Mouse (Mus musculus) midbrain, embryonic 14.5 days (tissue): ENCODE measurements at regions not wholly inside any gene's neighbourhood (a gene's known extent, or its start where the extent isn't known, plus 50 kb on each side); places are given as distances from the start of the nearest gene placed in this dataset.
"Not testable (repeated sequence)": the region's sequence is repeated elsewhere in the genome, so short reads cannot be mapped to it uniquely, and the experiment has no call there.

Source experiments
- ATAC-seq: fragments of 200-750 bp; cut with Nextera tagmentation; 2 replicates; pipeline ENCODE4 v1.8.0; 2017; ENCODE audit warnings: moderate number of reproducible peaks, moderate library complexity; ENCODE audit not compliant: low FRiP score, low TSS enrichment
- DNase-seq: peaks from one replicate; pipeline ENCODE4 v3.0.0-alpha.2; 2015
- H3K27ac ChIP-seq: fragments of 300-500 bp; sonication (generic); replicated peaks from 2 replicates; pipeline ENCODE4 v1.5.1; 2014; ENCODE audit warnings: mild to moderate bottlenecking, low read depth, low read length, moderate library complexity
- H3K27me3 ChIP-seq: fragments of 300-500 bp; sonication (generic); 2 replicates; pipeline ENCODE4 v1.6.1; 2014; ENCODE audit warnings: low read length, control low read depth, mixed read lengths; ENCODE audit not compliant: control insufficient read depth, insufficient read depth
- H3K36me3 ChIP-seq: fragments of 300-500 bp; sonication (generic); 2 replicates; pipeline ENCODE4 v1.6.1; 2014; ENCODE audit warnings: low read length, control low read depth; ENCODE audit not compliant: control insufficient read depth, insufficient read depth
- H3K4me1 ChIP-seq: fragments of 300-500 bp; sonication (generic); 2 replicates; pipeline ENCODE4 v1.6.1; 2014; ENCODE audit warnings: mild to moderate bottlenecking, antibody characterized with exemption, low read length, control low read depth; ENCODE audit not compliant: control insufficient read depth, insufficient read depth
- H3K4me2 ChIP-seq: fragments of 300-500 bp; sonication (generic); 2 replicates; pipeline ENCODE4 v1.6.1; 2014; ENCODE audit warnings: mild to moderate bottlenecking, low read length, moderate library complexity
- H3K4me3 ChIP-seq: fragments of 300-500 bp; sonication (generic); replicated peaks from 2 replicates; pipeline ENCODE4 v1.5.1; 2014; ENCODE audit warnings: low read depth, low read length
- H3K9ac ChIP-seq: fragments of 300-500 bp; sonication (generic); replicated peaks from 2 replicates; pipeline ENCODE4 v1.6.1; 2014; ENCODE audit warnings: mild to moderate bottlenecking, low read length, moderate library complexity
- H3K9me3 ChIP-seq: fragments of 300-500 bp; sonication (generic); 2 replicates; pipeline ENCODE4 v1.6.1; 2016; ENCODE audit warnings: low read length, control low read depth, mixed read lengths; ENCODE audit not compliant: control insufficient read depth
- WGBS: fragments of 180-500 bp; shearing (Covaris S2); extraction: QIAGEN DNeasy Blood & Tissue Kit; methylation state at CpG from one replicate; pipeline ENCODE4 v1.1.7; 2014; 5-methylcytosine and 5-hydroxymethylcytosine counted together

DNA sequence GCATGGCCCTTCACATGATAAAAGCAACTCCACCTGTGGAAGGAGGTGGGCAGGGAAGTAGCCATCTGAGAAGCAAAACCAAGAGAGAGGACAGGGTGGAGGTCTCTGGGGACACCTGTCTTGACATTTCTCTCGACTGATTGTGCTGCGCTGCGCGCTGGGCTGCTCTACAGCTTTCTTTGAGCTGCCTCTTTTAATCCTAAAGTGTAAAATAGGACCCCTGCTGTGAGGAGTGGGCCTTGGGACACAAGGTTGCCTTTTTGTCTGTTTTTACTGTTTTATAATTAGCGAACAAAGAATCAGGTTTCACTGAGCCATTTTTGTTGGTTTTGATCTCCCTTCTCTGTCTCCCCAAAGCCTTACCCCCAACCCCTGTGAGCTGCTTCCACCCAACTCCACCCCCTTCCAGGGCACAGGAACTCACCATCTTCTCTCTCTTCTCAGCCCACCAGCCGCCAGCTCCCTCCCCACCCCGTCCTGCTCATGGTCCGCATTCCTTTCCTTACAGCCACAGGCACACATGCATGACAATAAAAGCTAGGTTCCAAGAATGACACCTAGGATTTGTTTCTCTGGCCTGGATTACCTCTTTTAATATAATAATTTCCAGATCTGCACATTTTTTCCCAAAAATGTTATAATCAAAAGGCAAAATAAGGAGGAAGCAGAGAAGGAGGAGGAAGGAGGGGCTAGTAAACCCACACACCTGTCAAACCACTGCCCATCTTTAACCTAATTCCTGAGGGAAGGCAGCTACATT, 57.3 kb downstream of the Cbln4 start:
- Histone ChIP-seq H3K9ac (no peak overlapping the region), H3K9me3 (no peaks in the 10 kb centered on the region), H3K27me3 (no peaks in the 10 kb centered on the region), H3K27ac (no peak overlapping the region), H3K4me1 (peaks cover 3% of the 10 kb centered on the region; the same call in 1 of the 2 replicates), H3K36me3 (no peaks in the 10 kb centered on the region), H3K4me2 (no peak overlapping the region), H3K4me3 (no peak overlapping the region)
- peak; percentile 38 for DNase-seq
- ATAC-seq: no peak
- 11% methylated on average over 8 of the region's 8 CpGs for WGBS

DNA sequence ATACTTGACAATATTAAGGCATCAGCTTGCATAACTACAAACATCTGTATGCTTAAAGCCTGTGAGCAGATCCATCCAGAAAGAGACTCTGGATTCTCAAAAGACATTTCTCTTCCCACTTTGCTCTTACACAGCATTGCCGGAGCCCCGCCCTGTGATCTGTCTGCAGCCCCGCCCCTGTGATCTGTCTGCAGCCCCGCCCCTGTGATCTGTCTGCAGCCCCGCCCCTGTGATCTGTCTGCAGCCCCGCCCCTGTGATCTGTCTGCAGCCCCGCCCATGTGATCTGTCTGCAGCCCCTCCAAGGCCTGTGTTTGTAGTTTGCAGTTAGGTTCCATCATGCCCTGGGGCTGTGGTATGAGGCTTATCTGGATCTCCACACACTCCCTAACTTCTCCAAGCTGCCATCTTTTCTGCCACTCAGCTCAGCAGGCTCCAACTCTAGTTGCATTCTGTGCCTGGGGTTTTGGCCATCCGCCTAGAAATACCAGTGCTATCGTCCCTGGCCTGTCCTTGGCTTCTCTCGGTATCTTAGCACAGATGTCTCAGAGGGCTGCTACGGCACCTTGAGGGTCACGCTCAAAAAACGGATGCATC, 73.9 kb downstream of the Cbln4 start:
- H3K4me3 ChIP-seq: no peak overlapping the region
- ATAC-seq (no peak), DNase-seq (no peak)
- no peaks in the 10 kb centered on the region for H3K36me3 ChIP-seq
- no peak overlapping the region for H3K4me2 ChIP-seq
- WGBS: 72% methylated on average over 13 of the region's 13 CpGs
- H3K4me1 ChIP-seq: no peaks in the 10 kb centered on the region
- H3K9ac ChIP-seq: no peak overlapping the region
- no peaks in the 10 kb centered on the region for H3K9me3 ChIP-seq
- no peak overlapping the region for H3K27ac ChIP-seq
- H3K27me3 ChIP-seq: no peaks in the 10 kb centered on the region

DNA sequence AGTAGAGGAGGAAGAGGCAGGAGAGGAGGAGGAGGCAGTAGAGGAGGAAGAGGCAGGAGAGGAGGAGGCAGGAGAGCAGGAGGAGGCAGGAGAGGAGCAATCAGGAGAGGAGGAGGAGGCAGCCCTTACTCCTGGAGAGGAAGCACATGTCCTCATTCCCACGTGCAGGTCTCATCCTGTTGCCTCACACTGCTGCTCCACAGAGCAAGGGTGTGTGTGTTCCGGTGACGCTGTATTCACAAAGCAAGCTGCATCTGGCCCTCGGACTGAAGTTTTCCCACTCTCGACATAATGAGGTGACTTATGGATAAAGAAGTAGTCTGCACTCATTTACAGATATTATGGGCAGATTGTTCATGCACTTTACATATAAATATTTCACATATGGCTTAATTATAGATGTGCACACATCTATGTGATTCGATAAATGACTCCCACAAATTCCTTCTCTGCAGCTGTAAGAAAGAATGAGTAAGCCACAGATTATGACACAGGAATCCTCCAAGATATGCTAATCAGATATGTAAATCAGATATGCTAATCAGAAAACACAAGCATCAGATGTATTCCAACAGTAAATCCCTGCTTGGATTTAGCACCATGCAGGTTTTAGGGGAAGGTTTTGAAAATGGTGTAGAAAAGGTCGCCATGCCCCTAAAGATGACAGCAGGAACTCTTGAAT, 96.6 kb downstream of the Cbln4 start:
- no peak overlapping the region for H3K9ac ChIP-seq
- H3K27me3 ChIP-seq: no peaks in the 10 kb centered on the region
- H3K9me3 ChIP-seq: no peaks in the 10 kb centered on the region
- H3K4me2 ChIP-seq: no peak overlapping the region
- ATAC-seq (no peak), DNase-seq (no peak)
- WGBS: 71% methylated on average over 7 of the region's 7 CpGs
- H3K27ac ChIP-seq: no peak overlapping the region
- no peaks in the 10 kb centered on the region for H3K36me3 ChIP-seq
- no peak overlapping the region for H3K4me3 ChIP-seq
- H3K4me1 ChIP-seq: no peaks in the 10 kb centered on the region

DNA sequence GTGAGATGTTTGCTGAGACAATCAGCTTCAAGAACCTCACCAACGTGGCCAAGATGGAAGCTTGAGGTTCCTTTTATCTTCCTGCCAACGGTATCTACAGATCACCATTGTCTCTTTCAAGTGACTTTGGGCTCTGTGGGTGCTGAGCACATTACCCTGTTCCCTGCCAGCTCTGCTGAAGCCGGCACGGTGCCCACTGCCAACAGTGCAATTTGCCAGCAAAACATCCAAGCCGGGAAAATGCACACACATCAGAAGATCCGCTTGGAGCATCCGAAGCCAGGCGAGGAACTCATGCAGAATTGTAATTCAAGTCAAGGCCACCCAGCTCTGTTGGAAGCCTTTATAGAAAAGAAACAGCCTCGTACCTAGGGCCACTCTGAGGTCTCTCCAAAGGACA, 100.6 kb downstream of the Cbln4 start:
- WGBS: 79% methylated on average over 9 of the region's 9 CpGs
- Histone ChIP-seq H3K4me1 (no peaks in the 10 kb centered on the region), H3K9ac (no peak overlapping the region), H3K4me3 (no peak overlapping the region), H3K4me2 (no peak overlapping the region), H3K27ac (no peak overlapping the region), H3K36me3 (no peaks in the 10 kb centered on the region), H3K27me3 (no peaks in the 10 kb centered on the region), H3K9me3 (no peaks in the 10 kb centered on the region)
- ATAC-seq: no peak
- DNase-seq: peak; percentile 30

DNA sequence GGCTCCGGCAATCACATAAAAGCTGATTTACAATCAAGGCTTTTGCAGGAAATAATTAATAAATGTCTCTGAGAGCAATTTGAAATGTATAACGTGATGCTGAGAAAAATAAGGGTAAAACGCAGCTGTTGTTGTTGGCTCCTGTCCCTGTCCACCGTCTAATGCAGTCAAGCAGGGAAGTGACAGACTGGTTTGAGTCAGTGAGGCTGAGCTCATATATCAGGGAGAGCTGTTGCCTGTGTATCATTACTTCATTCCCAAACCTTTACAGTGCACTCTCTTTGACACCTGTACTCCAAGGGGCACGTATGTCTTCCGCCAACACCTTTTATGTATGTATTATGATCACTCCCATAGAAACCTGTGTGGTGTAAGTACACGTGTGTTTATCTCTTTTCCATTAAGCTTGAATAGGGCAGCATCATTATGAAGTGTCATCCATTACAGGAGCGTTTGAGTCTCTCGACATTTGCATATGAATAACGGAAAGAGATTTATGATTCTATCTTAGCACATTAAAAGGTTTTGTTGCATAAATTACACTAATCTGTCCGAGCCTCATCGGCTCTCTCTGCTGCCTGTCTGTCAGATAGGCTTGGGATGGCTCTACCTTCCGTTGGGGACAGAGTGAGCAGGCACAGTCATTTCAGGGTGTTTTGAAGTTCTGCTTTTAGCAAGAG, 107.5 kb downstream of the Cbln4 start:
- H3K4me2 ChIP-seq: no peak overlapping the region
- H3K9me3 ChIP-seq: no peaks in the 10 kb centered on the region
- H3K36me3 ChIP-seq: no peaks in the 10 kb centered on the region
- H3K27ac ChIP-seq: no peak overlapping the region
- no peak overlapping the region for H3K9ac ChIP-seq
- ATAC-seq (peak; percentile 34; the same call in 1 of the 2 replicates), DNase-seq (peak; percentile 34)
- H3K27me3 ChIP-seq: no peaks in the 10 kb centered on the region
- H3K4me1 ChIP-seq: peaks cover 5% of the 10 kb centered on the region; the same call in 1 of the 2 replicates
- no peak overlapping the region for H3K4me3 ChIP-seq
- whole genome bisulfite sequencing: 51% methylated on average over 13 of the region's 13 CpGs

DNA sequence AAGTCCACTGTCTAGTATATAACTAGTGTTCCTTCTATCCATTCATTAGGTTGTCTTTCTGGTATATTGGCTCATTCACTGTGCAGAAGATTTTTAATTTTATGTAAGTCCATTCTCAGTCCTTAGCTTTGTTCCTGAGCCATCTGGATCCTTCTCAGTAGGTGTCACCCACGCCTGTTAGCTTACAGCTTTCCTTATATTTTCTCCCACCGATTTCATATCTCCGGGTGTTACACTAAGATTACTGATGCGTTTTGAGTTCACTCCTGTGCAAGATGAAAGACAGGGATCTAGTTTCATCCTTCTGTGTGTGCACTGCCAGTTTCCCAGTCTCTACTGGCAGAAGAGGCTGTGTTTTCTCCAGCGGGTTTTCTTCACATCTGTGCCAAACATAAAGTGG, 122.3 kb downstream of the Cbln4 start:
- ATAC-seq (no peak), DNase-seq (no peak)
- Histone ChIP-seq H3K4me3 (no peak overlapping the region), H3K4me2 (no peak overlapping the region), H3K36me3 (no peaks in the 10 kb centered on the region), H3K4me1 (no peaks in the 10 kb centered on the region), H3K27ac (no peak overlapping the region), H3K27me3 (no peaks in the 10 kb centered on the region), H3K9me3 (0 out of 2 replicates have a peak, but pooled peaks cover 4% of the 10 kb centered on the region), H3K9ac (no peak overlapping the region)
- 90% methylated on average over 5 of the region's 5 CpGs for WGBS

DNA sequence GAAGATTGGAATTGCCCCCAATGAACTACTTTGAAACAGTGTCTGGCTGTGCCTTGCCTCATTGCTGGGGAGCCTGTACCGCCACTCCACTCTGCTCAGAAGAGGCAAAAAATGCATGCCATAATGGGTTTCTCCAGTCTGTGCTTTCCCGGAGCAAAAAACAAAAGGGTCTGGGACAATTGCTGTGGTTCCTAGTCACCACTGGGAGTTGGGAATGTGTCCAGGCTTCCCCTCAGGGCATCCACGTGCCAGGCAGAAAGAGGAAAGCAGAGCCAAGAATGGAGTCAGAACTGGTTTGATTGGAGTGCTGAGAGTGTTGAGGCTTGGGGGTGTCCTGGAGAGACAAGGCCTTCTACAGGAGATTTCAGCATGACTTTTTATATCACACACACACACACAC, 156.0 kb downstream of the Cbln4 start:
- Histone ChIP-seq H3K4me2 (no peak overlapping the region), H3K9me3 (no peaks in the 10 kb centered on the region), H3K4me3 (no peak overlapping the region), H3K36me3 (no peaks in the 10 kb centered on the region), H3K27me3 (no peaks in the 10 kb centered on the region), H3K27ac (no peak overlapping the region), H3K9ac (no peak overlapping the region), H3K4me1 (no peaks in the 10 kb centered on the region)
- DNase-seq: no peak
- 75% methylated on average over 3 of the region's 3 CpGs for WGBS
- no peak for ATAC-seq

DNA sequence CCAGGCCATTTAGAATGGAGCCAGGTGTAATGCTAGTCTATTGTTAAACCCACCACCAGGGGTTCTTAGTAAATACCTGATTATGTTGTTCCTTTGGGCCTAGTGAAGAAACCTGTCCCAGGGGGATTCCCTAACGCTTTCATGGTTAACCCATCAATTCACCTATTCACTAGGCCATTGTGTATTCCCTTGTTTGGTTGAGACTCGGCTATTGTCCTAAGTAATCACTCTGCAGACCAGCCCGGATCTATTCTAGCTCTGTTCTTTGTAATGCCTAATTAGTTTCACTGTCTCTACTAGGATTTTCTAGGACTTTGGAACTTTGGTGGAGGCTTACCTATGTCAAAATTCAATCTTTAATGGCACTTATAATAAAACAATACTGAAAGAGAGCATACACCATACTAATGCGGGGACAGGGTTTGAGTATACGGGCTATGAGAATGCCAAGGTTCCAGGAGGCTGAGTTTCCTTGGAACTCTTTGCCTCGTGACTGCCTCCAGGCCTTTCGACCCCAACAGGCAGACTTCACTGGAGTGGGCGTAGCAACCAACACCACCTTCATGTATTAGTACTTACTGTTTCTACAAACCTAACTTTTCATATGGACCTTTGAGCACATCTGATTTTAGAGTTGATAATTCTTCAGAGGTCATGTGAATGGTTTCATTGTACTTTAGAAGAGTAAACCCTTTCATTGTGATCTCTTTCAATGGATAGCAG, 163.9 kb downstream of the Cbln4 start:
- not testable (repeated sequence) for H3K9ac ChIP-seq, ATAC-seq, H3K4me3 ChIP-seq, DNase-seq, H3K4me2 ChIP-seq, H3K4me1 ChIP-seq, H3K27ac ChIP-seq, H3K9me3 ChIP-seq, H3K36me3 ChIP-seq, H3K27me3 ChIP-seq
- WGBS: 75% methylated on average over 8 of the region's 8 CpGs
